Mouse (Mus musculus): ENCODE data around the gene Olfr43.

The Olfr43 gene

DNA sequence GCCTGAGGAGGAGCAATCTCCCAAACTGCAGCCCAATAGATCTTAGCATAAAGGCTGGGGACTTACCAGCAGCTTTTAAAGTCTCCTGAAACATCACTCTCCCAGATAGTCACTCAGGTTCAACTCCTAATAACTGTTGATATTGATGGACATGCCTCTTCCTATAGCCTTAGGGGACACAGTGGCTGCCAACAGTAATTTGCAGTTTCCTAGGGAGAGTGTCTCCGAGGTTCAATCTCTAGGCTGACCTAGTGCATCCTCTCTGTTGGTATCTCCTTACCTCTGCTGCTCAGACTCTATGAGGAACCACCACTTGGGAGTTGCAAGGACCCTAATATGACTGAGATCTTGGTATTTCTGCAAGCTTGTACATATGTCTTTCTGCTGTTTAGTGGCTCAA lies at the start of gene Olfr43:
Gene Olfr43, minus strand, starts transcription at position 101 of the 400 bp plus-strand sequence.
- TF ChIP-seq CTCF (conservative IDR thresholded peaks at IDR 0.05; ENCODE audit: low read length) (no peak), NANOG (IDR thresholded peaks at IDR 0.05; ENCODE audit: borderline replicate concordance, low read length) (no peak), POU5F1 (IDR thresholded peaks at IDR 0.05; ENCODE audit: borderline replicate concordance, low read length) (no peak)
- no peaks in the 10 kb centered on the region for H3K9me3 ChIP-seq (ENCODE audit: low read length)
- H3K27me3 ChIP-seq (ENCODE audit: insufficient read depth, low read length): no peaks in the 10 kb centered on the region
- H3K36me3 ChIP-seq (ENCODE audit: insufficient read depth, low read length): no peaks in the 10 kb centered on the region
- no peak within 1 kb of the TSS for H3K4me3 ChIP-seq (replicated peaks; ENCODE audit: low read length)
- H3K4me1 ChIP-seq (replicated peaks; ENCODE audit: low read depth, low read length): no peaks in the 10 kb centered on the region

- no peaks in the 10 kb centered on the region for H3K36me3 ChIP-seq (ENCODE audit: insufficient read depth, low read length)
- H3K9me3 ChIP-seq (ENCODE audit: low read length): no peaks in the 10 kb centered on the region
- H3K4me1 ChIP-seq (replicated peaks; ENCODE audit: low read depth, low read length): no peaks in the 10 kb centered on the region
- no peak within 1 kb of the TSS for H3K4me3 ChIP-seq (replicated peaks; ENCODE audit: low read length)
- TF ChIP-seq POU5F1 (IDR thresholded peaks at IDR 0.05; ENCODE audit: borderline replicate concordance, low read length) (no peak), CTCF (conservative IDR thresholded peaks at IDR 0.05; ENCODE audit: low read length) (no peak), NANOG (IDR thresholded peaks at IDR 0.05; ENCODE audit: borderline replicate concordance, low read length) (no peak)
- no peaks in the 10 kb centered on the region for H3K27me3 ChIP-seq (ENCODE audit: insufficient read depth, low read length)
Measured at GRCm38 (mm10) chr11:74259508-74259907, 48.3 kb upstream of the Olfr43 start, which contains the start of gene Olfr406. Olfr406 (plus strand) TSS chr11:74259808.

GRCm38 (mm10) chr11:74241201-74241600 lies 30.0 kb upstream of the Olfr43 start:
- Histone ChIP-seq H3K36me3 (ENCODE audit: insufficient read depth, low read length) (no peaks in the 10 kb centered on the region), H3K9me3 (ENCODE audit: low read length) (peaks cover 49% of the 10 kb centered on the region), H3K27me3 (ENCODE audit: insufficient read depth, low read length) (no peaks in the 10 kb centered on the region), H3K4me1 (replicated peaks; ENCODE audit: low read depth, low read length) (no peaks in the 10 kb centered on the region), H3K4me3 (replicated peaks; ENCODE audit: low read length) (no peak overlapping the region)
- TF ChIP-seq CTCF (conservative IDR thresholded peaks at IDR 0.05; ENCODE audit: low read length) (no peak), NANOG (IDR thresholded peaks at IDR 0.05; ENCODE audit: borderline replicate concordance, low read length) (no peak), POU5F1 (IDR thresholded peaks at IDR 0.05; ENCODE audit: borderline replicate concordance, low read length) (no peak)

GRCm38 (mm10) chr11:74185949-74186348 lies 25.2 kb downstream of the Olfr43 start, which contains the start of gene Olfr403:
Olfr403 (plus strand) TSS chr11:74186249.
- Histone ChIP-seq H3K27me3 (ENCODE audit: insufficient read depth, low read length) (no peaks in the 10 kb centered on the region), H3K4me3 (replicated peaks; ENCODE audit: low read length) (no peak within 1 kb of the TSS), H3K36me3 (ENCODE audit: insufficient read depth, low read length) (no peaks in the 10 kb centered on the region), H3K4me1 (replicated peaks; ENCODE audit: low read depth, low read length) (no peaks in the 10 kb centered on the region), H3K9me3 (ENCODE audit: low read length) (peaks cover 49% of the 10 kb centered on the region)
- no peak for TF ChIP-seq NANOG (IDR thresholded peaks at IDR 0.05; ENCODE audit: borderline replicate concordance, low read length)
- TF ChIP-seq POU5F1 (IDR thresholded peaks at IDR 0.05; ENCODE audit: borderline replicate concordance, low read length): no peak
- no peak for TF ChIP-seq CTCF (conservative IDR thresholded peaks at IDR 0.05; ENCODE audit: low read length)

DNA sequence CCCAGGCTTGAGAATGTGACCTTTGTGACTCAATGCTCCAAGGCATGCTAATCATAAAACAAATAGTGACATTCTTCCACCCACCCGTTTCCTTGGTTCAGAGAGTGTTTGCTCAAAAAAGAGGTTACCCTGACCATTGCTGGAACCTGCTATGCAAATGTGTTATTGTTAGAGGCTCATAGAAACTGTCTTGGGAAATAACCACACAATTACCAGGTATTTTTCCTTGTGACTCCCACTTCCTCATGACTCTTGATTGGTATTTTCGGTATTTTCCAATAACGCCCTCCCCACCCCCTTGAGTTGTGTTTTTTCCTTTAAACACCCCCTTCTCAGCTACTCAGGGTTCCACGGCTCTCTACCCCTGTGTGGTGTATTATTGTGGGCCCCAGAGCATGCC lies 27.4 kb downstream of the Olfr43 start:
- no peaks in the 10 kb centered on the region for H3K27me3 ChIP-seq (ENCODE audit: insufficient read depth, low read length)
- TF ChIP-seq POU5F1 (IDR thresholded peaks at IDR 0.05; ENCODE audit: borderline replicate concordance, low read length) (no peak), NANOG (IDR thresholded peaks at IDR 0.05; ENCODE audit: borderline replicate concordance, low read length) (no peak), CTCF (conservative IDR thresholded peaks at IDR 0.05; ENCODE audit: low read length) (no peak)
- no peaks in the 10 kb centered on the region for H3K36me3 ChIP-seq (ENCODE audit: insufficient read depth, low read length)
- no peaks in the 10 kb centered on the region for H3K4me1 ChIP-seq (replicated peaks; ENCODE audit: low read depth, low read length)
- H3K9me3 ChIP-seq (ENCODE audit: low read length): peaks cover 51% of the 10 kb centered on the region
- H3K4me3 ChIP-seq (replicated peaks; ENCODE audit: low read length): no peak overlapping the region

- Histone ChIP-seq H3K36me3 (ENCODE audit: insufficient read depth, low read length) (no peaks in the 10 kb centered on the region), H3K9me3 (ENCODE audit: low read length) (peaks cover 52% of the 10 kb centered on the region), H3K27me3 (ENCODE audit: insufficient read depth, low read length) (no peaks in the 10 kb centered on the region), H3K4me3 (replicated peaks; ENCODE audit: low read length) (no peak overlapping the region), H3K4me1 (replicated peaks; ENCODE audit: low read depth, low read length) (no peaks in the 10 kb centered on the region)
- TF ChIP-seq POU5F1 (IDR thresholded peaks at IDR 0.05; ENCODE audit: borderline replicate concordance, low read length) (no peak), CTCF (conservative IDR thresholded peaks at IDR 0.05; ENCODE audit: low read length) (no peak), NANOG (IDR thresholded peaks at IDR 0.05; ENCODE audit: borderline replicate concordance, low read length) (no peak)
Measured at GRCm38 (mm10) chr11:74183168-74183567, 28.0 kb downstream of the Olfr43 start.

- H3K27me3 ChIP-seq (ENCODE audit: insufficient read depth, low read length): no peaks in the 10 kb centered on the region
- peaks cover 51% of the 10 kb centered on the region for H3K9me3 ChIP-seq (ENCODE audit: low read length)
- no peak overlapping the region for H3K4me3 ChIP-seq (replicated peaks; ENCODE audit: low read length)
- no peak for TF ChIP-seq CTCF (conservative IDR thresholded peaks at IDR 0.05; ENCODE audit: low read length)
- TF ChIP-seq NANOG (IDR thresholded peaks at IDR 0.05; ENCODE audit: borderline replicate concordance, low read length): no peak
- H3K4me1 ChIP-seq (replicated peaks; ENCODE audit: low read depth, low read length): no peaks in the 10 kb centered on the region
- H3K36me3 ChIP-seq (ENCODE audit: insufficient read depth, low read length): no peaks in the 10 kb centered on the region
Measured at GRCm38 (mm10) chr11:74168771-74169170, 42.4 kb downstream of the Olfr43 start.

Data from E14TG2a.4 (cell line).